Mouse (Mus musculus): Measurements from ENCODE around the gene Ehf. TPM values are rescaled to one million over a fixed set of nuclear protein-coding genes. Genes with fewer than 3 reads are reported as not detected.

Ehf gene
- polyA plus RNA-seq, 1 experiment from 2014 or later = 2.2 TPM

- no peak for DNase-seq (ENCODE audit: low spot score)
Measured at GRCm38 (mm10) chr2:103214861-103215260, 88.2 kb downstream of the Ehf start.

DNA sequence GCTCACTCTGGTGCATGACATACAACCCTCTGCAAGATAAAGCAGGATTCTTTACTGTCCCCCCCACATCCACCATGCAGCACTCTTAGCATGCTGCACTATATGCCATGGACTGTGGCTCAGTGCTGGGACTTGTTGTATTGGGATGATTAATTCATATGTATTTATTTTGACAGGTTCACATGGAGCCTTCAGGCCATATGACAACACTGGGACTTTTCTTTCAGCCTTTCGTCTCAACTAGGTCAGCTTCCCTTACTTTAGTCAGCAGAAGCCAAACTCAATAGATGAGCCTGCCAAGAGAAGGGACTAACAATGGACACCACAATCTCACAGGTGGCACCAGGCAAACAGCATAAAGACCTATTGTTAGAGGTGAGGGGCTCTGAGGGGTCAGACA, 89.5 kb downstream of the Ehf start:
- DNase-seq (ENCODE audit: low spot score) = no peak

Other genes with a start within 250 kb of the Ehf start
- 29.0 and 30.1 TPM in 2 replicates for gene Pdhx, start 229.8 kb downstream of the Ehf start, polyA plus RNA-seq (2015; fragmentation: Nextera tagmentation; extraction: Ambion mirVana)
- gene Apip, start 229.6 kb downstream of the Ehf start, polyA plus RNA-seq (2015; fragmentation: Nextera tagmentation; extraction: Ambion mirVana) = 40.7 and 42.7 TPM in 2 replicates
- 0.09 and 0.23 TPM in 2 replicates for gene Elf5, start 108.4 kb upstream of the Ehf start, polyA plus RNA-seq (2015; fragmentation: Nextera tagmentation; extraction: Ambion mirVana)
- gene Cat, start 181.9 kb upstream of the Ehf start, polyA plus RNA-seq (2015; fragmentation: Nextera tagmentation; extraction: Ambion mirVana) = 43.5 and 58.9 TPM in 2 replicates

Measured in thymus, postnatal 0 days (tissue).